Mouse (Mus musculus): Measurements from ENCODE around the gene Mrrf.

GRCm38 (mm10) chr2:36093301-36093700 is 42.9 kb upstream of the Mrrf start:
- TF ChIP-seq EP300 (optimal IDR thresholded peaks at IDR 0.05) (no peak), CTCF (IDR thresholded peaks at IDR 0.05; ENCODE audit: low read depth) (no peak)
